Mouse (Mus musculus): Measurements from ENCODE around the gene Gnai3. TPM values are rescaled to one million over a fixed set of nuclear protein-coding genes. Genes with fewer than 3 reads are reported as not detected.

Gnai3 gene
- polyA plus RNA-seq, 1 experiment = 20.1 TPM

- Histone ChIP-seq H3K36me3 (ENCODE audit: control insufficient read depth, insufficient read depth) (no peaks in the 10 kb centered on the region), H3K4me3 (no peak overlapping the region), H3K79me2 (ENCODE audit: control insufficient read depth, insufficient read depth) (peaks cover 12% of the 10 kb centered on the region), H3ac (ENCODE audit: control insufficient read depth, insufficient read length) (no peak overlapping the region), H3K27me3 (ENCODE audit: control insufficient read depth, insufficient read depth, insufficient read length) (no peaks in the 10 kb centered on the region), H3K4me2 (ENCODE audit: low read depth) (no peak overlapping the region)
- TF ChIP-seq TCF3 (IDR thresholded peaks at IDR 0.05; ENCODE audit: insufficient read length, low read depth) (no peak), SRF (IDR thresholded peaks at IDR 0.05; ENCODE audit: control insufficient read depth, insufficient read length, low read depth) (no peak), TCF12 (IDR thresholded peaks at IDR 0.05; ENCODE audit: insufficient read depth, poor library complexity, severe bottlenecking) (no peak), MAX (IDR thresholded peaks at IDR 0.05; ENCODE audit: low read depth) (no peak), MYOG (IDR thresholded peaks at IDR 0.05; ENCODE audit: control insufficient read depth in 1 of 3, insufficient read depth in 1 of 3, insufficient read length in 2 of 3, low read depth in 2 of 3) (no peak), REST (IDR thresholded peaks at IDR 0.05; ENCODE audit: insufficient read depth, insufficient read length) (no peak), MYOD1 (IDR thresholded peaks at IDR 0.05; ENCODE audit: control insufficient read depth in 1 of 3, insufficient read length in 2 of 3, low read depth in 2 of 3) (no peak), POLR2AphosphoS2 (IDR thresholded peaks at IDR 0.05; ENCODE audit: insufficient read length, low read depth) (no peak), POLR2A (IDR thresholded peaks at IDR 0.05; ENCODE audit: insufficient read length, low read depth) (no peak), E2F4 (IDR thresholded peaks at IDR 0.05; ENCODE audit: insufficient read depth) (no peak), CEBPB (IDR thresholded peaks at IDR 0.05; ENCODE audit: insufficient read depth, poor library complexity, severe bottlenecking) (no peak), USF1 (IDR thresholded peaks at IDR 0.05; ENCODE audit: low read depth) (no peak)
These were observed 57.0 kb downstream of the Gnai3 start for GRCm38 (mm10) chr3:108088842-108089380.

- TF ChIP-seq USF1 (IDR thresholded peaks at IDR 0.05; ENCODE audit: low read depth) = no peak
- TF ChIP-seq SRF (IDR thresholded peaks at IDR 0.05; ENCODE audit: control insufficient read depth, insufficient read length, low read depth) = no peak
- no peak for TF ChIP-seq MYOG (IDR thresholded peaks at IDR 0.05; ENCODE audit: control insufficient read depth in 1 of 3, insufficient read depth in 1 of 3, insufficient read length in 2 of 3, low read depth in 2 of 3)
- no peak for TF ChIP-seq CEBPB (IDR thresholded peaks at IDR 0.05; ENCODE audit: insufficient read depth, poor library complexity, severe bottlenecking)
- TF ChIP-seq MYOD1 (IDR thresholded peaks at IDR 0.05; ENCODE audit: control insufficient read depth in 1 of 3, insufficient read length in 2 of 3, low read depth in 2 of 3) = no peak
- no peak for TF ChIP-seq POLR2AphosphoS2 (IDR thresholded peaks at IDR 0.05; ENCODE audit: insufficient read length, low read depth)
- TF ChIP-seq E2F4 (IDR thresholded peaks at IDR 0.05; ENCODE audit: insufficient read depth) = no peak
- TF ChIP-seq REST (IDR thresholded peaks at IDR 0.05; ENCODE audit: insufficient read depth, insufficient read length) = no peak
- peak overlapping the region; percentile 89 for H3K4me3 ChIP-seq
- H3K4me2 ChIP-seq (ENCODE audit: low read depth) = peak overlapping the region; percentile 74
These were observed 58.6 kb downstream of the Gnai3 start for GRCm38 (mm10) chr3:108087329-108087728.

GRCm38 (mm10) chr3:108086470-108086979 lies 59.4 kb downstream of the Gnai3 start, which contains the start of gene Ampd2:
TSS of gene Ampd2 (minus strand) at chr3:108086651.
- Histone ChIP-seq H3K27me3 (ENCODE audit: control insufficient read depth, insufficient read depth, insufficient read length) (no peaks in the 10 kb centered on the region), H3K4me2 (ENCODE audit: low read depth) (peak within 1 kb of the TSS; percentile 74), H3ac (ENCODE audit: control insufficient read depth, insufficient read length) (peak within 1 kb of the TSS; percentile 16), H3K79me2 (ENCODE audit: control insufficient read depth, insufficient read depth) (peaks cover 35% of the 10 kb centered on the region), H3K36me3 (ENCODE audit: control insufficient read depth, insufficient read depth) (no peaks in the 10 kb centered on the region), H3K4me3 (peak within 1 kb of the TSS; percentile 89)
- TF ChIP-seq CEBPB (IDR thresholded peaks at IDR 0.05; ENCODE audit: insufficient read depth, poor library complexity, severe bottlenecking) (0 out of 2 replicates have a peak, but pooled peaks have one; percentile 27), TCF12 (IDR thresholded peaks at IDR 0.05; ENCODE audit: insufficient read depth, poor library complexity, severe bottlenecking) (no peak), MAX (IDR thresholded peaks at IDR 0.05; ENCODE audit: low read depth) (peak; percentile 76), POLR2A (IDR thresholded peaks at IDR 0.05; ENCODE audit: insufficient read length, low read depth) (peak; percentile 65), SRF (IDR thresholded peaks at IDR 0.05; ENCODE audit: control insufficient read depth, insufficient read length, low read depth) (no peak), REST (IDR thresholded peaks at IDR 0.05; ENCODE audit: insufficient read depth, insufficient read length) (no peak), E2F4 (IDR thresholded peaks at IDR 0.05; ENCODE audit: insufficient read depth) (no peak), USF1 (IDR thresholded peaks at IDR 0.05; ENCODE audit: low read depth) (peak; percentile 86), MYOD1 (IDR thresholded peaks at IDR 0.05; ENCODE audit: control insufficient read depth in 1 of 3, insufficient read length in 2 of 3, low read depth in 2 of 3) (peak in 2 of 3 experiments; percentile 61 to 86), TCF3 (IDR thresholded peaks at IDR 0.05; ENCODE audit: insufficient read length, low read depth) (no peak), POLR2AphosphoS2 (IDR thresholded peaks at IDR 0.05; ENCODE audit: insufficient read length, low read depth) (peak; percentile 59), MYOG (IDR thresholded peaks at IDR 0.05; ENCODE audit: control insufficient read depth in 1 of 3, insufficient read depth in 1 of 3, insufficient read length in 2 of 3, low read depth in 2 of 3) (peak in 2 of 3 experiments; percentile 32 to 62)

More at GRCm38 (mm10) chr3:108087329-108087728, 58.6 kb downstream of the Gnai3 start:
- Histone ChIP-seq H3K79me2 (ENCODE audit: control insufficient read depth, insufficient read depth) (peaks cover 28% of the 10 kb centered on the region), H3K36me3 (ENCODE audit: control insufficient read depth, insufficient read depth) (no peaks in the 10 kb centered on the region), H3ac (ENCODE audit: control insufficient read depth, insufficient read length) (no peak overlapping the region), H3K27me3 (ENCODE audit: control insufficient read depth, insufficient read depth, insufficient read length) (no peaks in the 10 kb centered on the region)

- Histone ChIP-seq H3K4me2 (ENCODE audit: low read depth) (peak overlapping the region; percentile 74), H3K4me3 (peak overlapping the region; percentile 89), H3K27me3 (ENCODE audit: control insufficient read depth, insufficient read depth, insufficient read length) (no peaks in the 10 kb centered on the region), H3ac (ENCODE audit: control insufficient read depth, insufficient read length) (peak overlapping the region; percentile 16), H3K79me2 (ENCODE audit: control insufficient read depth, insufficient read depth) (peaks cover 35% of the 10 kb centered on the region), H3K36me3 (ENCODE audit: control insufficient read depth, insufficient read depth) (no peaks in the 10 kb centered on the region)
- TF ChIP-seq POLR2A (IDR thresholded peaks at IDR 0.05; ENCODE audit: insufficient read length, low read depth) (peak; percentile 61), SRF (IDR thresholded peaks at IDR 0.05; ENCODE audit: control insufficient read depth, insufficient read length, low read depth) (peak; percentile 6), MYOG (IDR thresholded peaks at IDR 0.05; ENCODE audit: control insufficient read depth in 1 of 3, insufficient read depth in 1 of 3, insufficient read length in 2 of 3, low read depth in 2 of 3) (no peak), POLR2AphosphoS2 (IDR thresholded peaks at IDR 0.05; ENCODE audit: insufficient read length, low read depth) (peak; percentile 57), REST (IDR thresholded peaks at IDR 0.05; ENCODE audit: insufficient read depth, insufficient read length) (no peak)
These were observed 60.1 kb downstream of the Gnai3 start for GRCm38 (mm10) chr3:108085721-108086469.
